Mouse (Mus musculus) urinary bladder, postnatal 10 days (tissue): Measurements from ENCODE around the gene Krtap22-2.
"Not testable (repeated sequence)": the region's sequence is repeated elsewhere in the genome, so short reads cannot be mapped to it uniquely, and the experiment has no call there.

Experiments
- DNase-seq: peaks from one replicate; pipeline ENCODE4 v3.0.0; 2022; ENCODE audit warnings: low spot score

The Krtap22-2 gene

DNA sequence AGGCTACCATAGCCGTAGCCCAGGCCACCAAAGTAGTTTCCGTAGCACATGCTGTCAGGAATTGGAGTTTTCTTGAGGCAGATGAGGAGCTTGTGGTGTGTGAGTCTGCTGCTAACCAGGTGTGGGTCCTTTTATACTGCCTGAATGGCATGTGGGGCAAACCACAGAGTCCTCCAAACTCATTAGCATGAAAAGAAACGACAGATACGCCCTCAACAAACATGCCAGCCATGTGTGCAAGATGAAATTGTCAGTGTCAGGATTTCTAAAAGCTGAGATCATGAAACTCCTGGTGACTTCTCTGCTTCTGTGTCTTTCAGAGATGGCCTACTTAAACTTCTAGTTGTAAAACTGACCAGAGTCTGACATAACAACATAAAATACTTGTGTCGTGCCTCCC, at the start of gene Krtap22-2:
TSS of gene Krtap22-2 (minus strand) at position 101 of the 400 bp plus-strand sequence.
- DNase-seq, result no peak

DNA sequence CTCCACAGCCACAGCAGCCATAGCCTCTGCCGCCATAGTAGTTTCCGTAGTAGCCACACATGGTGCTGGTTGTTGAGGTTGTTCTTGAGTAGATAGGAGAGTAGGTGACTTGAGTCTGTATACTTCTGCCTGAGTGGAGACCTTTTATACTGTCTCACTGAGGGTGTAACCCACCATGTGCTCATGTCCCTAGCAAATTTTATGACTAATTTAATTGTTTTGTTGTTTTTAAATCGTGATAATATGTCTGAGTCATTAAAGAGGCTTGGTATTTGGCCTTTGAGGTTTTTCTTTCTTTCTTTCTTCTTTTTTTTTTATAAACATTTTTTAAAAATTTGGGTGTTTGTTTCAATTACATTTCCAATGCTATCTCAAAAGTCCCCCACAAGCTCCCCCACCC, 37.2 kb upstream of the Krtap22-2 start, which contains the start of gene Krtap6-5:
TSS of gene Krtap6-5 (minus strand) at position 101 of the 400 bp plus-strand sequence.
- DNase-seq, result no peak

DNA sequence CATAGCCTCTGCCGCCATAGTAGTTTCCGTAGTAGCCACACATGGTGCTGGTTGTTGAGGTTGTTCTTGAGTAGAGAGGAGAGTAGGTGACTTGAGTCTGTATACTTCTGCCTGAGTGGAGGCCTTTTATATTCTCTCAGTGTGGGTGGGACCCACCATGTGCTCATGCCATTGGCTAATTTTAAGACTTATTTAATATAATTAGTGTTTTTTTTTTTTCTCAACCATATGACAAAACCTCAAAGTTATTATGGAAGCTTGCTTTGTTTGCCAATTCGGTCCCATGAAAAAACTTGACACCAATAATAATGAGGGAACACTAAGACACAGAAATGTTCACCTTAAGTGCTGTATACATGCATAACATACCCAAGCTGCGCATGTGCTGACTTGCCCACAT, 30.8 kb upstream of the Krtap22-2 start, which contains the start of gene Gm10228:
TSS of gene Gm10228 (minus strand) at position 101 of the 400 bp plus-strand sequence.
- DNase-seq, result not testable (repeated sequence)

DNA sequence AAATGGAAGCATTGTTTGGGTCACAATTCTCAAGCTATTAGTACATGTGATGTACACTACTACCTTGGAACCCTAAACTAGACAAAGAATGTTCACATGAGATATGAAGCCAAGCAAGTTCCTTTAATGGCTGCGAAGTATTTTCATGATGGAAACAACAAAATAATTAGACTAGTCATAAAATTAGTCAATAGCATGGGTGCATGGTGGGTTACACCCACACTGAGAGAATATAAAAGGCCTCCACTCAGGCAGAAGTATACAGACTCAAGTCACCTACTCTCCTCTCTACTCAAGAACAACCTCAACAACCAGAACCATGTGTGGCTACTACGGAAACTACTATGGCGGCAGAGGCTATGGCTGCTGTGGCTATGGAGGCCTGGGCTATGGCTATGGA, 20.8 kb upstream of the Krtap22-2 start, which contains the start of gene Krtap6-1:
TSS of gene Krtap6-1 (plus strand) at position 301 of the 400 bp plus-strand sequence.
- not testable (repeated sequence) for DNase-seq

DNA sequence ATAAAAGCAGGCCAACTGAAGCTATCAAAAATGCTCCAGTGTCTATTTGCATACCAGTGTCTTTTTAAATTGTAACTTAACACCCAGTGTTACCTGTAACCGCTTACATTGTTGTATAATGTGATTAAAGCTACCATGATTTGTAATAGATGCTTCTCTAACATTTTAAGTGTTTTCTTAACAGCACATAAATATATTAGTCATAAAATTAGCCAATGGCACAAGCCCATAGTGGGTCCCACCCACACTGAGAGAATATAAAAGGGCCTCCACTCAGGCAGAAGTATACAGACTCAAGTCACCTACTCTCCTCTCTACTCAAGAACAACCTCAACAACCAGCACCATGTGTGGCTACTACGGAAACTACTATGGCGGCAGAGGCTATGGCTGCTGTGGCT, 4.4 kb upstream of the Krtap22-2 start, which contains the start of gene Gm10229:
TSS of gene Gm10229 (plus strand) at position 301 of the 400 bp plus-strand sequence.
- DNase-seq, result not testable (repeated sequence)

DNA sequence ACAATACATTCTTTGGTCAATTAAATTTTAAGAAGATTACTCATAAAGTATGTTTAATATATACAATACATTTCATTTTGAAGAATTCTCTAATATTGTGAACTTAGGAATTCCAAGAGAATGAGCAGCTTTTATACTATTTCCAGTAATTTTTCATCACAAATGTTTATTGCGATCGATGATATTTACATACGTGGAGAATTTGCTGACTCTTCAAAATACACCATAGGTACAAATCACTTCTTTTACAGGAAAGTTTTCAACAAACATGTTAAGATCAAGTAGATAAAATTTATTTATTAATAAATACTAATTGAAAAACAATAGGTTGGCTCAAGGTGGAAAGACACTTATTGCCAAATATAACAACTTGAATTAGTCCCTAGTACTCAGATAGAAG, 3.4 kb upstream of the Krtap22-2 start:
- no peak for DNase-seq

DNA sequence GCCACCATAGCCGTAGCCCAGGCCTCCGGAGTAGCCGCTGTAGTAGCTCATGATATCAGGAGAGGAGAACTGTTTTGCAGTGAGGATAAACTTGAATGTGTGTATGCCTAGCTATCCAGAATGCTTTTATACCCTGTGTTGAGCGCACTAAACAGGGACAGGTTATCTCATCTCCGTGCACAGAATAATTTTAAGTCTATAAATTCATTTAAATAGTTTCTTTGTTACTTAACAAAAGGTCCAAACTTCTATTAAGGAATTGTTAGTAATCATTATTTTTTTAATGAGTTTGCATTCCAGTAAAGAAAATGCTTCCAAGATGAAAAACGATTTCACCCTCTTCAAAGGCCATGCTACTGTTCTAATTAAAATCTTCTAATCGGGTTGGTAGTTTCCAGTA, 47.8 kb downstream of the Krtap22-2 start, which contains the start of gene Krtap16-3:
TSS of gene Krtap16-3 (minus strand) at position 101 of the 400 bp plus-strand sequence.
- no peak for DNase-seq
